7 mouse cellular contexts compared by ENCODE assay signal in the genomic region with DNA sequence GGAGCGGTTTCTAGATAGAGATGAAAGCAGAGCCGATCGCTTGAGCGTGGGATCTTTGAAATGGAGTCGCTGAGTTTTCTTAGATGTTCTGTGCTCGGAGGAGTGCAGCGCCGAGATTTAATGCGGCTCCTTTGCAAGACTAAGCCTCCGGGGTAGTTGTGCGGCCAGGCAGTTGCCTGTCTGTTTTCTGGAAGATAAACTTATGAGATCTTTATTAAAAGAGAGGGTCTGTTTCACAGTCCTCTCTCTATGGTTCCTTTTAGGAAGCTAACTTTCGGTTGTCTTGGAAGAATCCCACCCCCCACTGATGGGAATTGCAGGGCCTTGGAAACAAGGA. TPM values are rescaled to one million over a fixed set of nuclear protein-coding genes. Genes with fewer than 3 reads are reported as not detected.
DNase-seq lines count a peak whose midpoint lies in the region; ATAC-seq and TF ChIP-seq lines count a peak whose summit lies in the region.

No protein-coding gene starts in this region.

- H3K9ac ChIP-seq in lung, embryonic 15.5 days = peak overlapping the region; percentile 68
- H3K9ac ChIP-seq in forebrain, embryonic 11.5 days (ENCODE audit: low read length) = peak overlapping the region; percentile 81
- H3K9ac ChIP-seq in limb, embryonic 11.5 days (ENCODE audit: low read length) = peak overlapping the region; percentile 86

- WGBS in lung, embryonic 15.5 days = 1% methylated on average over 12 of the region's 12 CpGs
- WGBS in forebrain, embryonic 11.5 days = under 1% methylated on average over 12 of the region's 12 CpGs
- WGBS in limb, embryonic 11.5 days = under 1% methylated on average over 12 of the region's 12 CpGs
- 2% methylated on average over 12 of the region's 12 CpGs for WGBS in small intestine, adult 2 months

- no peak for TF ChIP-seq CTCF in small intestine, adult 2 months (IDR thresholded peaks at IDR 0.05; ENCODE audit: extremely low read depth, insufficient read length, insufficient replicate concordance, low read depth, low read length)

- H3K36me3 ChIP-seq in lung, embryonic 15.5 days = no peaks in the 10 kb centered on the region
- H3K36me3 ChIP-seq in forebrain, embryonic 11.5 days (ENCODE audit: control insufficient read depth, insufficient read depth, low read length) = no peaks in the 10 kb centered on the region
- H3K36me3 ChIP-seq in limb, embryonic 11.5 days (ENCODE audit: control insufficient read depth, insufficient read depth, low read length) = no peaks in the 10 kb centered on the region
- peaks cover 2% of the 10 kb centered on the region; the same call in 1 of the 2 replicates for H3K36me3 ChIP-seq in small intestine, adult 2 months (ENCODE audit: control insufficient read depth, insufficient read depth, low read length)

- TF ChIP-seq POLR2A in small intestine, adult 2 months (IDR thresholded peaks at IDR 0.05; ENCODE audit: low read depth, low read length) = no peak

- peaks cover 6% of the 10 kb centered on the region; the same call in 1 of the 2 replicates for H3K4me1 ChIP-seq in lung, embryonic 15.5 days
- 0 out of 2 replicates have a peak, but pooled peaks cover 5% of the 10 kb centered on the region for H3K4me1 ChIP-seq in forebrain, embryonic 11.5 days (replicated peaks; ENCODE audit: control insufficient read depth, insufficient read depth, low read length)
- peaks cover 8% of the 10 kb centered on the region for H3K4me1 ChIP-seq in limb, embryonic 11.5 days (ENCODE audit: control insufficient read depth, insufficient read depth, low read length)
- peaks cover 10% of the 10 kb centered on the region for H3K4me1 ChIP-seq in small intestine, adult 2 months (ENCODE audit: control insufficient read depth, insufficient read depth, insufficient read length, low read length)

- H3K9me3 ChIP-seq in lung, embryonic 15.5 days = no peaks in the 10 kb centered on the region
- H3K9me3 ChIP-seq in forebrain, embryonic 11.5 days (ENCODE audit: control insufficient read depth, low read length) = no peaks in the 10 kb centered on the region
- no peaks in the 10 kb centered on the region for H3K9me3 ChIP-seq in limb, embryonic 11.5 days (ENCODE audit: control insufficient read depth, low read length)

- peak overlapping the region; percentile 82 for H3K4me2 ChIP-seq in lung, embryonic 15.5 days
- H3K4me2 ChIP-seq in forebrain, embryonic 11.5 days (ENCODE audit: low read depth, low read length, severe bottlenecking) = peak overlapping the region; percentile 72
- H3K4me2 ChIP-seq in limb, embryonic 11.5 days (ENCODE audit: low read depth, severe bottlenecking) = peak overlapping the region; percentile 67

- H3K4me3 ChIP-seq in lung, embryonic 15.5 days = peak overlapping the region; percentile 74
- H3K4me3 ChIP-seq in forebrain, embryonic 11.5 days (ENCODE audit: low read depth, low read length) = peak overlapping the region; percentile 73
- H3K4me3 ChIP-seq in limb, embryonic 11.5 days (ENCODE audit: low read depth, low read length) = peak overlapping the region; percentile 86
- peak overlapping the region; percentile 83 for H3K4me3 ChIP-seq in small intestine, adult 2 months (ENCODE audit: low read depth, low read length)

- ATAC-seq in lung, embryonic 15.5 days (ENCODE audit: borderline replicate concordance, extremely low read depth, low FRiP score, low TSS enrichment) = no peak
- ATAC-seq in forebrain, embryonic 11.5 days (replicated peaks; ENCODE audit: low FRiP score) = 0 out of 2 replicates have a peak, but pooled peaks have one; percentile 2
- ATAC-seq in limb, embryonic 11.5 days (ENCODE audit: insufficient number of reproducible peaks, low FRiP score, low TSS enrichment, low read depth) = no peak

- no peaks in the 10 kb centered on the region for H3K27me3 ChIP-seq in lung, embryonic 15.5 days
- no peaks in the 10 kb centered on the region for H3K27me3 ChIP-seq in forebrain, embryonic 11.5 days (ENCODE audit: control insufficient read depth, insufficient read depth, low read length)
- no peaks in the 10 kb centered on the region for H3K27me3 ChIP-seq in limb, embryonic 11.5 days (ENCODE audit: control insufficient read depth, insufficient read depth, low read length)
- no peaks in the 10 kb centered on the region for H3K27me3 ChIP-seq in small intestine, adult 2 months (ENCODE audit: control insufficient read depth, insufficient read depth, low read length)

- H3K27ac ChIP-seq in lung, embryonic 15.5 days = peak overlapping the region; percentile 90
- H3K27ac ChIP-seq in forebrain, embryonic 11.5 days (ENCODE audit: low read depth, low read length) = peak overlapping the region; percentile 90
- H3K27ac ChIP-seq in limb, embryonic 11.5 days (replicated peaks; ENCODE audit: low read depth, low read length) = peak overlapping the region; percentile 90; the same call in 1 of the 2 replicates
- peak overlapping the region; percentile 53; the same call in 1 of the 2 replicates for H3K27ac ChIP-seq in small intestine, adult 2 months (ENCODE audit: insufficient read depth, low read depth, low read length)

- no peak for DNase-seq in lung, postnatal 36 days
- no peak for DNase-seq in forebrain, embryonic 11.5 days (ENCODE audit: low spot score)
- no peak for DNase-seq in limb, embryonic 11.5 days (ENCODE audit: low spot score)
- DNase-seq in layer of hippocampus, adult 9-10 months (ENCODE audit: low spot score) = no peak
- DNase-seq in left cerebral cortex, adult 8-10 months (ENCODE audit: low spot score in 2 of 2) = no peak

RNA-seq across cellular contexts. Expression of gene Fat1, which starts 3.4 kb away (rescaled TPM):
- 16.2 and 19.1 TPM in 2 replicates for polyA plus RNA-seq in lung, embryonic 15.5 days (2015; fragmentation: Nextera tagmentation; extraction: Ambion mirVana)
- 35.2 and 35.5 TPM in 2 replicates for polyA plus RNA-seq in forebrain, embryonic 11.5 days (2014; fragmentation: Nextera tagmentation; extraction: Ambion mirVana)
- polyA plus RNA-seq in limb, embryonic 11.5 days (2014; fragmentation: Nextera tagmentation; extraction: Ambion mirVana) = 35.6 and 37.0 TPM in 2 replicates
- 20.4 and 54.0 TPM in 2 replicates for polyA plus RNA-seq in small intestine, adult 2 months (2012; rRNA removed)
- total RNA-seq in left cerebral cortex, adult 8-10 months (2022) = 10 to 100 TPM; 27.9 to 40.8 (median 32.8) TPM
